Mouse (Mus musculus): ENCODE data around the gene Trim14. TPM values are rescaled to one million over a fixed set of nuclear protein-coding genes. Genes with fewer than 3 reads are reported as not detected.
A peak's percentile ranks its signal among the peaks of the same experiment; 100 is the strongest.

Gene Trim14
- total and polyA plus RNA-seq, 3 experiments: 2.1 to 2.9 (median 2.5) TPM

GRCm38 (mm10) chr4:46544313-46544712 is 8.4 kb upstream of the Trim14 start:
- no peak overlapping the region for H3K27ac ChIP-seq
- no peak overlapping the region for H3K4me3 ChIP-seq
- TF ChIP-seq EP300 (IDR thresholded peaks at IDR 0.05; ENCODE audit: insufficient read depth, low read depth, low read length) (no peak), POLR2A (IDR thresholded peaks at IDR 0.05; ENCODE audit: insufficient read depth, low read depth, low read length) (no peak), CTCF (IDR thresholded peaks at IDR 0.05) (peak; percentile 25)
- no peaks in the 10 kb centered on the region for H3K79me2 ChIP-seq (replicated peaks; ENCODE audit: control insufficient read depth, insufficient read depth, low read length)
- 0% methylated on average over 1 of the region's 1 CpGs for WGBS
- no peak overlapping the region for H3K9ac ChIP-seq (ENCODE audit: low read depth, low read length)
- intact Hi-C loops (cut with DNase I): no loop called here
- no peak for DNase-seq
- no peaks in the 10 kb centered on the region for H3K4me1 ChIP-seq (ENCODE audit: control insufficient read depth, insufficient read depth, low read length)
- no peaks in the 10 kb centered on the region; the same call in 1 of the 2 replicates for H3K27me3 ChIP-seq (ENCODE audit: control insufficient read depth, insufficient read depth, low read length)
- H3K36me3 ChIP-seq (ENCODE audit: control insufficient read depth, insufficient read depth, low read length): no peaks in the 10 kb centered on the region

- no peaks in the 10 kb centered on the region for H3K4me1 ChIP-seq (ENCODE audit: control insufficient read depth, insufficient read depth, low read length)
- H3K79me2 ChIP-seq (replicated peaks; ENCODE audit: control insufficient read depth, insufficient read depth, low read length): no peaks in the 10 kb centered on the region
- H3K27ac ChIP-seq: no peak overlapping the region
- H3K27me3 ChIP-seq (ENCODE audit: control insufficient read depth, insufficient read depth, low read length): no peaks in the 10 kb centered on the region; the same call in 1 of the 2 replicates
- H3K36me3 ChIP-seq (ENCODE audit: control insufficient read depth, insufficient read depth, low read length): no peaks in the 10 kb centered on the region
- intact Hi-C loops (cut with DNase I): no loop called here
- no peak overlapping the region for H3K9ac ChIP-seq (ENCODE audit: low read depth, low read length)
- no peak for DNase-seq
- WGBS: 83% methylated on average over 13 of the region's 13 CpGs
- no peak overlapping the region for H3K4me3 ChIP-seq
- TF ChIP-seq EP300 (IDR thresholded peaks at IDR 0.05; ENCODE audit: insufficient read depth, low read depth, low read length) (no peak), CTCF (IDR thresholded peaks at IDR 0.05) (no peak), POLR2A (IDR thresholded peaks at IDR 0.05; ENCODE audit: insufficient read depth, low read depth, low read length) (no peak)
These were observed 7.6 kb upstream of the Trim14 start for GRCm38 (mm10) chr4:46543366-46544050.

GRCm38 (mm10) chr4:46541707-46542106 is 5.8 kb upstream of the Trim14 start:
- Histone ChIP-seq H3K36me3 (ENCODE audit: control insufficient read depth, insufficient read depth, low read length) (no peaks in the 10 kb centered on the region), H3K79me2 (replicated peaks; ENCODE audit: control insufficient read depth, insufficient read depth, low read length) (no peaks in the 10 kb centered on the region), H3K27ac (no peak overlapping the region), H3K4me1 (ENCODE audit: control insufficient read depth, insufficient read depth, low read length) (no peaks in the 10 kb centered on the region), H3K4me3 (no peak overlapping the region), H3K9ac (ENCODE audit: low read depth, low read length) (no peak overlapping the region), H3K27me3 (ENCODE audit: control insufficient read depth, insufficient read depth, low read length) (no peaks in the 10 kb centered on the region; the same call in 1 of the 2 replicates)
- intact Hi-C loops (cut with DNase I): no loop called here
- DNase-seq: no peak
- TF ChIP-seq CTCF (IDR thresholded peaks at IDR 0.05) (no peak), POLR2A (IDR thresholded peaks at IDR 0.05; ENCODE audit: insufficient read depth, low read depth, low read length) (no peak), EP300 (IDR thresholded peaks at IDR 0.05; ENCODE audit: insufficient read depth, low read depth, low read length) (no peak)
- 50% methylated on average over 9 of the region's 9 CpGs for WGBS

DNA sequence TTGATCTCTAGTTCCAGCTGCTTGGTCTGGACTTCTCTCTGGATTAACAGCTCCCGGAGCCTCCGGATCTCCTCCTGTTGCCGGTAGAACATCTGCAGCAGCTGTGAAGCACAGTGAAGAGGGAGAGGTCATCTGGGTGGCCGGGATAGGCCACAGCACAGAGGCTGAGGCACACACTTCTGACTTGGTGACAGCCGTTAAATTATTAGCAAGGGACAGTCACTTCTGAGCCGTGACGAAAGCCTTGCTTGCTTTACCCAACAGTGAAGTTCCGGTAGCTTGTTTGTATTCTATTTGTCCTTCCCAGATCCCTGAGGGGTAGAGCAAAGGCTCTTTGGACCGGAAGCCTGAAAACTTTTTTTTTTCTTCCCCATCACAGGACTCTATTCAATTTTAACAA is 3.2 kb upstream of the Trim14 start:
- 51% methylated on average over 9 of the region's 9 CpGs for WGBS
- intact Hi-C loops (cut with DNase I): loop anchor here (10.0 kb wide), 1 partner anchor 116 kb away; the partner anchor contains the start of gene Tbc1d2
- Histone ChIP-seq H3K79me2 (replicated peaks; ENCODE audit: control insufficient read depth, insufficient read depth, low read length) (no peaks in the 10 kb centered on the region), H3K4me3 (no peak overlapping the region), H3K4me1 (ENCODE audit: control insufficient read depth, insufficient read depth, low read length) (peaks cover 3% of the 10 kb centered on the region; the same call in 1 of the 2 replicates), H3K9ac (ENCODE audit: low read depth, low read length) (no peak overlapping the region), H3K36me3 (ENCODE audit: control insufficient read depth, insufficient read depth, low read length) (no peaks in the 10 kb centered on the region), H3K27me3 (ENCODE audit: control insufficient read depth, insufficient read depth, low read length) (no peaks in the 10 kb centered on the region), H3K27ac (no peak overlapping the region)
- DNase-seq: no peak
- no peak for TF ChIP-seq EP300 (IDR thresholded peaks at IDR 0.05; ENCODE audit: insufficient read depth, low read depth, low read length)
- no peak for TF ChIP-seq CTCF (IDR thresholded peaks at IDR 0.05)
- TF ChIP-seq POLR2A (IDR thresholded peaks at IDR 0.05; ENCODE audit: insufficient read depth, low read depth, low read length): no peak

DNA sequence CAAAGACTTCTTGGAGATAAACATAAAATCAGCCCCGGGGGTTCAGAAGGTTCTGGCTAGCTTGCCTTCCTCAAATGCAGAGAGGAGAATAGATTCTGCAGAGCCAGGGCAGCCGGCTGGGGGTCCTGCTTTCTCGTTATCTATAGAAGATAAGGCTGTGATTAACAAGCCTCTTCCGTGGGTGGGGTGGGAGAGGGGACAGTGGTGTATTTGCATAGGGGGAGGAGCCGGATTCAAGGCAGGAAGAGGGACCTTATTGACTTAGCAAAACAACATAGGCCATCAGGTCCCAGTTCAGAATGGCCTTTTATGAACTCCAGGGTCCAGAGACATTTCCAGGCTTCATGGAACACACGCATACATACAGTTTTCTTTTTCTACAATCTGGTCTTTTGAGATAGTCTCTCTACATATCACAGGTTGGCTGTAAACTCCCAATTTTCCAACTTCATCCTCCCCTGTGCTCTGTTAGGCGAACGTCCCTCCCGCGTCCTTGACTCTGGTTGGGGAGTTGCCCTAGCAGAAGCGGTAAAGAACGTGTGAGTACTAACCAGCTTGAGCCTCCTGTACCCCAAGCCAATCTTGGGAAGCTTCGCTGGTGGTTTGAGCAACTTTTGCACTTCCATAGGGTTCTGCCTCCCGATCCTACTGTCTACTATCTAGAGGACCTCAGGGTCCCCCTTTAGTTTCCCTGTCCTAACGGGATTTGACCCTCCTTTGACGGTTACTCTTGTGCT is 679 bp downstream of the Trim14 start:
- H3K79me2 ChIP-seq (replicated peaks; ENCODE audit: control insufficient read depth, insufficient read depth, low read length): no peaks in the 10 kb centered on the region
- H3K27ac ChIP-seq: peak overlapping the region; percentile 53
- H3K9ac ChIP-seq (ENCODE audit: low read depth, low read length): peak overlapping the region; percentile 74
- peak in 1 of 2 experiments; percentile 39 for DNase-seq
- H3K4me3 ChIP-seq: peak overlapping the region; percentile 69
- intact Hi-C loops (cut with DNase I): loop anchor here (10.0 kb wide), 1 partner anchor 120 kb away; the partner anchor contains the start of gene Tbc1d2
- no peaks in the 10 kb centered on the region for H3K36me3 ChIP-seq (ENCODE audit: control insufficient read depth, insufficient read depth, low read length)
- peaks cover 3% of the 10 kb centered on the region; the same call in 1 of the 2 replicates for H3K4me1 ChIP-seq (ENCODE audit: control insufficient read depth, insufficient read depth, low read length)
- H3K27me3 ChIP-seq (ENCODE audit: control insufficient read depth, insufficient read depth, low read length): no peaks in the 10 kb centered on the region
- 14% methylated on average over 16 of the region's 16 CpGs for WGBS
- TF ChIP-seq CTCF (IDR thresholded peaks at IDR 0.05) (no peak), POLR2A (IDR thresholded peaks at IDR 0.05; ENCODE audit: insufficient read depth, low read depth, low read length) (peak; percentile 55; the same call in 1 of the 2 replicates)

All from heart, adult 2 months (tissue).